8 mouse cellular contexts compared by ENCODE assay signal in the genomic region with DNA sequence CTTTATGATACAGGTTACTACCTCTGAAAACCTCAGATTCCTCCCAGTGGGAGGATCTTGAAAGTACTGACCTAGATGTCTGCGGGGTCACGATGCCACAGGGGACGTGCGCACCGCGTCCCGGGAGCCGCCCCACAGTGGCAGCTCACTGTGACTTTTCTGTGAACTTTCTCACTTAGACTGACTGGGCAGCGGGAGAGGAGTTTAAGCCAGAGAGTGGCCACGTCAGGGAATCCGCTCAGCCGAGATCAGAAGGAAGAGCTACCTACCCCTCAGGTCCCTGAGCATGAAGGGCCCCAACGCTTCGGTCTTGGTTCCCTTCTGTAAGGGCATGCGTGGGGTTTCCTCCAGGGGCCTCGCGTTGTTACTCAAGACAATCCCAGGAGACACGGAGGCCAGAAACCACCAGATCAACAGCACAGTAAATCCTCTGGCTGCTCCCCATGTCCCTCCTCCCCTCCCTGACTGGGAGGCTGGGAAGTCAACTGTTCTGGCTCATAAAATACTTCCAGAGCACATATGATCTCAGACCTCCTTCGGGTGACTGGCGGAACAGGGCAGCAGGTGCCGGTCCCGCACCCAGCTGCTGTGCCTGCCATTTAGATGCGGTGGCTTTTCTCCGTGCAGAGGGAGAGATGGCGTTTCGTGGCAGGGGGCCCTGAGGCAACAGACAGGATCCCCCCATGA. TPM values are rescaled to one million over a fixed set of nuclear protein-coding genes. Genes with fewer than 3 reads are reported as not detected.
DNase-seq lines count a peak whose midpoint lies in the region; ATAC-seq lines count a peak whose summit lies in the region.

No protein-coding gene starts in this region.

- H3K36me3 ChIP-seq in embryonic facial prominence, embryonic 15.5 days: peaks cover 25% of the 10 kb centered on the region
- peaks cover 19% of the 10 kb centered on the region for H3K36me3 ChIP-seq in heart, embryonic 16.5 days (ENCODE audit: control insufficient read depth, insufficient read depth)

- peak; percentile 34 for ATAC-seq in embryonic facial prominence, embryonic 15.5 days (ENCODE audit: insufficient number of reproducible peaks, low FRiP score, low TSS enrichment, low read depth)
- no peak for ATAC-seq in heart, embryonic 16.5 days (replicated peaks; ENCODE audit: extremely low read depth, insufficient read depth, low FRiP score)

- WGBS in embryonic facial prominence, embryonic 15.5 days: 26% methylated on average over 26 of the region's 26 CpGs
- 50% methylated on average over 26 of the region's 26 CpGs for WGBS in heart, embryonic 16.5 days

- peak overlapping the region; percentile 25; the same call in 1 of the 2 replicates for H3K4me2 ChIP-seq in embryonic facial prominence, embryonic 15.5 days (replicated peaks)
- H3K4me2 ChIP-seq in heart, embryonic 16.5 days (ENCODE audit: low read depth, low read length): peak overlapping the region; percentile 42

- no peaks in the 10 kb centered on the region for H3K9me3 ChIP-seq in embryonic facial prominence, embryonic 15.5 days (replicated peaks)
- no peaks in the 10 kb centered on the region for H3K9me3 ChIP-seq in heart, embryonic 16.5 days (replicated peaks; ENCODE audit: control insufficient read depth, low read length)

- DNase-seq in spleen, adult 12 weeks (ENCODE audit: low spot score): peak; percentile 29
- DNase-seq in spleen, postnatal 14 days (ENCODE audit: low spot score in 2 of 2): no peak
- peak; percentile 66 to 89 for DNase-seq in kidney, postnatal 25 days
- DNase-seq in natural killer cell, adult 2 months (ENCODE audit: low spot score in 2 of 2): peak; percentile 30 to 45
- no peak for DNase-seq in frontal cortex, adult 2 months (ENCODE audit: extremely low spot score in 1 of 2, low spot score in 1 of 2)
- DNase-seq in layer of hippocampus, adult 11-12 months (ENCODE audit: low spot score): no peak

- H3K9ac ChIP-seq in embryonic facial prominence, embryonic 15.5 days: no peak overlapping the region
- H3K9ac ChIP-seq in heart, embryonic 16.5 days (ENCODE audit: low read length): 0 out of 2 replicates have a peak overlapping the region, but pooled peaks have one; percentile 9

- H3K27me3 ChIP-seq in embryonic facial prominence, embryonic 15.5 days: no peaks in the 10 kb centered on the region
- no peaks in the 10 kb centered on the region for H3K27me3 ChIP-seq in heart, embryonic 16.5 days (ENCODE audit: control insufficient read depth, insufficient read depth, low read length)

- peaks cover 39% of the 10 kb centered on the region for H3K4me1 ChIP-seq in embryonic facial prominence, embryonic 15.5 days
- H3K4me1 ChIP-seq in heart, embryonic 16.5 days (ENCODE audit: control insufficient read depth, insufficient read depth, low read length): peaks cover 22% of the 10 kb centered on the region

- H3K4me3 ChIP-seq in embryonic facial prominence, embryonic 15.5 days (replicated peaks): no peak overlapping the region
- H3K4me3 ChIP-seq in heart, embryonic 16.5 days (ENCODE audit: low read length): no peak overlapping the region

- peak overlapping the region; percentile 79 for H3K27ac ChIP-seq in embryonic facial prominence, embryonic 15.5 days (replicated peaks)
- peak overlapping the region; percentile 78 for H3K27ac ChIP-seq in heart, embryonic 16.5 days (ENCODE audit: low read length)

RNA-seq across cellular contexts. Expression of a gene that starts 9.1 kb away (rescaled TPM):
- polyA plus RNA-seq in embryonic facial prominence, embryonic 15.5 days (2015; fragmentation: Nextera tagmentation; extraction: Ambion mirVana): 28.4 and 28.6 TPM in 2 replicates
- 14.5 TPM in 2 replicates for polyA plus RNA-seq in heart, embryonic 16.5 days (2015; fragmentation: Nextera tagmentation; extraction: Ambion mirVana)
- polyA plus RNA-seq in frontal cortex, adult 2 months (2012; rRNA removed): 37.9 and 39.9 TPM in 2 replicates

RNA-seq across cellular contexts. Expression of a gene that starts 9.5 kb away (rescaled TPM):
- polyA plus RNA-seq in embryonic facial prominence, embryonic 15.5 days (2015; fragmentation: Nextera tagmentation; extraction: Ambion mirVana): 1.9 and 3.2 TPM in 2 replicates
- 0.36 and 0.42 TPM in 2 replicates for polyA plus RNA-seq in heart, embryonic 16.5 days (2015; fragmentation: Nextera tagmentation; extraction: Ambion mirVana)
- polyA plus RNA-seq in frontal cortex, adult 2 months (2012; rRNA removed): 1.9 and 2.1 TPM in 2 replicates

RNA-seq across cellular contexts. Expression of a gene that starts 33.0 kb away (rescaled TPM):
- 15.5 and 15.8 TPM in 2 replicates for polyA plus RNA-seq in embryonic facial prominence, embryonic 15.5 days (2015; fragmentation: Nextera tagmentation; extraction: Ambion mirVana)
- 13.2 and 14.0 TPM in 2 replicates for polyA plus RNA-seq in heart, embryonic 16.5 days (2015; fragmentation: Nextera tagmentation; extraction: Ambion mirVana)
- 34.8 and 36.4 TPM in 2 replicates for polyA plus RNA-seq in frontal cortex, adult 2 months (2012; rRNA removed)

RNA-seq across cellular contexts. Expression of a gene that starts 33.2 kb away (rescaled TPM):
- polyA plus RNA-seq in embryonic facial prominence, embryonic 15.5 days (2015; fragmentation: Nextera tagmentation; extraction: Ambion mirVana): 43.4 and 44.5 TPM in 2 replicates
- polyA plus RNA-seq in heart, embryonic 16.5 days (2015; fragmentation: Nextera tagmentation; extraction: Ambion mirVana): 30.2 and 35.0 TPM in 2 replicates
- 28.2 and 31.2 TPM in 2 replicates for polyA plus RNA-seq in frontal cortex, adult 2 months (2012; rRNA removed)

RNA-seq across cellular contexts. Expression of a gene that starts 54.7 kb away (rescaled TPM):
- polyA plus RNA-seq in embryonic facial prominence, embryonic 15.5 days (2015; fragmentation: Nextera tagmentation; extraction: Ambion mirVana): 0.92 and 2.5 TPM in 2 replicates
- polyA plus RNA-seq in heart, embryonic 16.5 days (2015; fragmentation: Nextera tagmentation; extraction: Ambion mirVana): 0.49 TPM in 1 of 2 replicates, not detected in the other
- 0.10 TPM in 1 of 2 replicates, not detected in the other for polyA plus RNA-seq in frontal cortex, adult 2 months (2012; rRNA removed)

Comparison
In these comparisons a context has a peak if more than half of its experiments do, and no peak if none do; other contexts are left out.
1. DNase-seq: peak in spleen, adult 12 weeks (single experiment), kidney, postnatal 25 days (2 of 2) and natural killer cell, adult 2 months (2 of 2); none in spleen, postnatal 14 days (0 of 2), frontal cortex, adult 2 months (0 of 2) and layer of hippocampus, adult 11-12 months (single experiment).